Mouse (Mus musculus): ENCODE results near the gene Slc25a51. TPM values are rescaled to one million over a fixed set of nuclear protein-coding genes. Genes with fewer than 3 reads are reported as not detected.
"Not testable (repeated sequence)": the region's sequence is repeated elsewhere in the genome, so short reads cannot be mapped to it uniquely, and the experiment has no call there.

The Slc25a51 gene
- polyA plus RNA-seq, 1 experiment from 2014 or later, result 68.1 TPM

- Histone ChIP-seq H3K9ac (no peak overlapping the region), H3K27ac (no peak overlapping the region), H3K4me3 (no peak overlapping the region), H3K36me3 (peaks cover 18% of the 10 kb centered on the region), H3K4me1 (0 out of 2 replicates have a peak, but pooled peaks cover 4% of the 10 kb centered on the region), H3K27me3 (no peaks in the 10 kb centered on the region), H3K9me3 (no peaks in the 10 kb centered on the region), H3K4me2 (no peak overlapping the region)
- WGBS, result 73% methylated on average over 5 of the region's 5 CpGs
- ATAC-seq (ENCODE audit: borderline replicate concordance, extremely low read depth, low FRiP score, low TSS enrichment), result no peak
These were observed 14.9 kb downstream of the Slc25a51 start for GRCm38 (mm10) chr4:45393658-45394057.

- H3K27ac ChIP-seq, result no peak overlapping the region
- no peaks in the 10 kb centered on the region for H3K27me3 ChIP-seq
- ATAC-seq (ENCODE audit: borderline replicate concordance, extremely low read depth, low FRiP score, low TSS enrichment), result no peak
- H3K4me2 ChIP-seq, result no peak overlapping the region
- H3K9ac ChIP-seq, result no peak overlapping the region
- 49% methylated on average over 8 of the region's 8 CpGs for WGBS
- 0 out of 2 replicates have a peak, but pooled peaks cover 4% of the 10 kb centered on the region for H3K4me1 ChIP-seq
- no peaks in the 10 kb centered on the region for H3K9me3 ChIP-seq
- no peak overlapping the region for H3K4me3 ChIP-seq
- H3K36me3 ChIP-seq, result peaks cover 14% of the 10 kb centered on the region
These were observed 15.6 kb downstream of the Slc25a51 start for GRCm38 (mm10) chr4:45392994-45393393.

- Histone ChIP-seq H3K27ac (no peak overlapping the region), H3K4me2 (no peak overlapping the region), H3K36me3 (peaks cover 10% of the 10 kb centered on the region), H3K27me3 (no peaks in the 10 kb centered on the region), H3K4me1 (0 out of 2 replicates have a peak, but pooled peaks cover 4% of the 10 kb centered on the region), H3K9me3 (no peaks in the 10 kb centered on the region), H3K9ac (no peak overlapping the region), H3K4me3 (no peak overlapping the region)
- ATAC-seq (ENCODE audit: borderline replicate concordance, extremely low read depth, low FRiP score, low TSS enrichment), result no peak
- WGBS, result 45% methylated on average over 11 of the region's 11 CpGs
These were observed 16.0 kb downstream of the Slc25a51 start for GRCm38 (mm10) chr4:45392572-45392971.

GRCm38 (mm10) chr4:45392099-45392498 is 16.5 kb downstream of the Slc25a51 start:
- 64% methylated on average over 4 of the region's 4 CpGs for WGBS

GRCm38 (mm10) chr4:45387296-45387695 is 21.3 kb downstream of the Slc25a51 start:
- not testable (repeated sequence) for ATAC-seq (ENCODE audit: borderline replicate concordance, extremely low read depth, low FRiP score, low TSS enrichment); H3K9ac ChIP-seq; H3K4me1 ChIP-seq; H3K27ac ChIP-seq; H3K4me2 ChIP-seq; H3K27me3 ChIP-seq; H3K4me3 ChIP-seq; H3K9me3 ChIP-seq; H3K36me3 ChIP-seq
- 88% methylated on average over 5 of the region's 5 CpGs for WGBS

More at GRCm38 (mm10) chr4:45392099-45392498, 16.5 kb downstream of the Slc25a51 start:
- 0 out of 2 replicates have a peak, but pooled peaks cover 4% of the 10 kb centered on the region for H3K4me1 ChIP-seq
- no peaks in the 10 kb centered on the region for H3K9me3 ChIP-seq
- H3K4me2 ChIP-seq, result no peak overlapping the region
- no peak overlapping the region for H3K9ac ChIP-seq
- peaks cover 7% of the 10 kb centered on the region for H3K36me3 ChIP-seq
- no peaks in the 10 kb centered on the region for H3K27me3 ChIP-seq
- no peak overlapping the region for H3K27ac ChIP-seq
- no peak for ATAC-seq (ENCODE audit: borderline replicate concordance, extremely low read depth, low FRiP score, low TSS enrichment)
- no peak overlapping the region for H3K4me3 ChIP-seq

- not testable (repeated sequence) for ATAC-seq (ENCODE audit: borderline replicate concordance, extremely low read depth, low FRiP score, low TSS enrichment); H3K4me2 ChIP-seq; H3K36me3 ChIP-seq; H3K27me3 ChIP-seq; H3K4me3 ChIP-seq; H3K9me3 ChIP-seq; H3K9ac ChIP-seq; H3K4me1 ChIP-seq
- 39% methylated on average over 2 of the region's 2 CpGs for WGBS
- H3K27ac ChIP-seq, result peak overlapping the region; percentile 61
These were observed 26.4 kb downstream of the Slc25a51 start for GRCm38 (mm10) chr4:45382133-45382532.

GRCm38 (mm10) chr4:45380903-45381580 is 27.5 kb downstream of the Slc25a51 start:
- H3K4me2 ChIP-seq; ATAC-seq (ENCODE audit: borderline replicate concordance, extremely low read depth, low FRiP score, low TSS enrichment); H3K9me3 ChIP-seq; H3K27me3 ChIP-seq; H3K4me1 ChIP-seq; H3K9ac ChIP-seq; H3K4me3 ChIP-seq: not testable (repeated sequence)
- Histone ChIP-seq H3K27ac (peak overlapping the region; percentile 61; the same call in 1 of the 2 replicates), H3K36me3 (peaks cover 11% of the 10 kb centered on the region)
- 82% methylated on average over 10 of the region's 10 CpGs for WGBS

- Histone ChIP-seq H3K4me1 (peaks cover 2% of the 10 kb centered on the region; the same call in 1 of the 2 replicates), H3K27me3 (no peaks in the 10 kb centered on the region), H3K9me3 (no peaks in the 10 kb centered on the region), H3K36me3 (peaks cover 41% of the 10 kb centered on the region), H3K9ac (no peak overlapping the region), H3K4me2 (no peak overlapping the region), H3K27ac (no peak overlapping the region), H3K4me3 (no peak overlapping the region)
- WGBS, result 78% methylated on average over 4 of the region's 4 CpGs
- ATAC-seq (ENCODE audit: borderline replicate concordance, extremely low read depth, low FRiP score, low TSS enrichment), result no peak
These were observed 32.0 kb downstream of the Slc25a51 start for GRCm38 (mm10) chr4:45376573-45376972.

- H3K9ac ChIP-seq, result no peak overlapping the region
- H3K27ac ChIP-seq, result no peak overlapping the region
- H3K36me3 ChIP-seq, result peaks cover 48% of the 10 kb centered on the region
- no peak for ATAC-seq (ENCODE audit: borderline replicate concordance, extremely low read depth, low FRiP score, low TSS enrichment)
- no peak overlapping the region for H3K4me3 ChIP-seq
- H3K4me1 ChIP-seq, result peaks cover 3% of the 10 kb centered on the region; the same call in 1 of the 2 replicates
- H3K27me3 ChIP-seq, result no peaks in the 10 kb centered on the region
- H3K9me3 ChIP-seq, result no peaks in the 10 kb centered on the region
- WGBS, result 54% methylated on average over 5 of the region's 5 CpGs
- H3K4me2 ChIP-seq, result no peak overlapping the region
These were observed 33.7 kb downstream of the Slc25a51 start for GRCm38 (mm10) chr4:45374879-45375278.

GRCm38 (mm10) chr4:45371261-45371660 is 37.3 kb downstream of the Slc25a51 start:
- Histone ChIP-seq H3K4me2 (no peak overlapping the region), H3K4me3 (no peak overlapping the region), H3K9me3 (no peaks in the 10 kb centered on the region), H3K27me3 (no peaks in the 10 kb centered on the region), H3K4me1 (peaks cover 3% of the 10 kb centered on the region; the same call in 1 of the 2 replicates), H3K27ac (peak overlapping the region; percentile 86), H3K36me3 (peaks cover 45% of the 10 kb centered on the region), H3K9ac (no peak overlapping the region)
- 50% methylated on average over 3 of the region's 3 CpGs for WGBS
- peak; percentile 72; the same call in 1 of the 2 replicates for ATAC-seq (ENCODE audit: borderline replicate concordance, extremely low read depth, low FRiP score, low TSS enrichment)

GRCm38 (mm10) chr4:45356653-45357052 is 51.9 kb downstream of the Slc25a51 start:
- no peaks in the 10 kb centered on the region for H3K27me3 ChIP-seq
- 89% methylated on average over 3 of the region's 3 CpGs for WGBS
- no peak overlapping the region for H3K4me3 ChIP-seq
- H3K27ac ChIP-seq, result no peak overlapping the region
- ATAC-seq (ENCODE audit: borderline replicate concordance, extremely low read depth, low FRiP score, low TSS enrichment), result no peak
- H3K4me1 ChIP-seq, result no peaks in the 10 kb centered on the region
- peaks cover 37% of the 10 kb centered on the region for H3K36me3 ChIP-seq
- no peak overlapping the region for H3K9ac ChIP-seq
- H3K4me2 ChIP-seq, result no peak overlapping the region
- H3K9me3 ChIP-seq, result no peaks in the 10 kb centered on the region

All from lung, embryonic 15.5 days (tissue).